Mouse (Mus musculus) liver, postnatal 0 days (tissue): ENCODE measurements around the gene Pcdh15.

ENCODE experiments used
- CTCF ChIP-seq: sonication (generic); IDR thresholded peaks from 2 replicates; pipeline ENCODE4 v1.5.1; 2016; ENCODE audit warnings: antibody characterized with exemption, low read depth
- EP300 ChIP-seq: IDR thresholded peaks from 2 replicates; pipeline ENCODE4 v1.6.1; 2016; ENCODE audit warnings: antibody characterized with exemption, low read depth, mild to moderate bottlenecking

GRCm38 (mm10) chr10:74217268-74217667 lies 1118.1 kb downstream of the Pcdh15 start:
- 0 out of 2 replicates have a peak, but pooled peaks have one; percentile 2 for TF ChIP-seq CTCF
- TF ChIP-seq EP300, result no peak
